22 mouse cellular contexts compared by ENCODE assay signal in the genomic region with DNA sequence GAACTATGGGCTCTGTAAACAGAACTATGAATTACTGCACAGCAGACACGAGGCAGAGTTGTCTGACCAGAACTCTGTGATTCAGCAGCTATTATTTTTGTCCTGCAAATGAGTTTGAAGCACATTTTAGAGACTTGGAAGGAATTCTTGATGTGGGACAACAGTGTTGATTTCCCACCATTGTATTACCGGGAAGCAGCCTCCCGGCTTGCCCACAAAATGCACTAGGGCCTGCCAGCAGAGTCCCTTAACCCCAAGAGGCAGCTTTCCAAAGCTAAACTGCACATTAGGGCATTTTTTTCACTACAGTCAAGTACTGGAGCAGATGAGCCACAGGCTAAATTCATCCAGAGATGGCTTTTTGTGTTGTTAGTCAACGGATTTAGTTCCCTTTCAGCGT.
DNase-seq lines count a peak whose midpoint lies in the region; ATAC-seq and TF ChIP-seq lines count a peak whose summit lies in the region.
"Had no signal": no experiment of that assay in that cellular context is flagged by ENCODE, and none has a peak within 500 bp of the region (broad histone marks: within the 10 kb centered on the region; RNA-seq: fewer than 3 reads in every experiment).

No protein-coding gene starts in this region.

- H3K4me1 ChIP-seq in kidney, postnatal 0 days (replicated peaks; ENCODE audit: insufficient read depth, low read length) = no peaks in the 10 kb centered on the region
- H3K4me1 ChIP-seq: embryonic facial prominence, embryonic 15.5 days; forebrain, embryonic 10.5 days; limb, embryonic 10.5 days; liver, embryonic 15.5 days; lung, embryonic 15.5 days; midbrain, embryonic 15.5 days; neural tube, embryonic 12.5 days had no signal

- H3K4me2 ChIP-seq in kidney, postnatal 0 days (ENCODE audit: low read length) = no peak overlapping the region
- H3K4me2 ChIP-seq: embryonic facial prominence, embryonic 15.5 days; liver, embryonic 15.5 days; lung, embryonic 15.5 days; midbrain, embryonic 15.5 days; neural tube, embryonic 12.5 days had no signal

- no peak for TF ChIP-seq CTCF in kidney, postnatal 0 days (IDR thresholded peaks at IDR 0.05; ENCODE audit: low read depth)

- no peak overlapping the region for H3K4me3 ChIP-seq in kidney, postnatal 0 days (replicated peaks; ENCODE audit: low read depth, low read length)
- H3K4me3 ChIP-seq: embryonic facial prominence, embryonic 15.5 days; forebrain, embryonic 10.5 days; limb, embryonic 10.5 days; liver, embryonic 15.5 days; lung, embryonic 15.5 days; midbrain, embryonic 15.5 days; neural tube, embryonic 12.5 days had no signal

- 67% methylated on average over 5 of the region's 5 CpGs for WGBS in kidney, postnatal 0 days

- no peaks in the 10 kb centered on the region for H3K27me3 ChIP-seq in kidney, postnatal 0 days (ENCODE audit: insufficient read depth, low read length)
- H3K27me3 ChIP-seq: embryonic facial prominence, embryonic 15.5 days; liver, embryonic 15.5 days; lung, embryonic 15.5 days; midbrain, embryonic 15.5 days; neural tube, embryonic 12.5 days had no signal

- no peak overlapping the region for H3K9ac ChIP-seq in kidney, postnatal 0 days (ENCODE audit: low read depth, low read length)
- H3K9ac ChIP-seq: embryonic facial prominence, embryonic 15.5 days; forebrain, postnatal 0 days; liver, embryonic 15.5 days; lung, embryonic 15.5 days; midbrain, embryonic 15.5 days; neural tube, embryonic 12.5 days had no signal

- H3K9me3 ChIP-seq in kidney, postnatal 0 days (replicated peaks; ENCODE audit: low read length) = no peaks in the 10 kb centered on the region
- H3K9me3 ChIP-seq: embryonic facial prominence, embryonic 15.5 days; forebrain, embryonic 10.5 days; limb, embryonic 10.5 days; liver, embryonic 15.5 days; lung, embryonic 15.5 days; midbrain, embryonic 15.5 days; neural tube, embryonic 12.5 days had no signal

- DNase-seq in adrenal gland, postnatal 14 days = peak; percentile 10
- DNase-seq in adrenal gland, postnatal 25 days = no peak
- DNase-seq in kidney, postnatal 0 days (ENCODE audit: low spot score) = peak; percentile 21
- no peak for DNase-seq in kidney, postnatal 36 days
- peak; percentile 61 for DNase-seq in gastrocnemius, postnatal 25 days
- DNase-seq in heart, postnatal 4 days = peak; percentile 7
- no peak for DNase-seq in yolk sac, embryonic 10.5 days (ENCODE audit: low spot score)
- no peak for DNase-seq in left cerebral cortex, postnatal 25 days (ENCODE audit: low spot score in 2 of 2)
- DNase-seq: cerebellum, adult 8-10 months; forebrain, postnatal 0 days; liver; lung, postnatal 4 days; right cerebral cortex, postnatal 14 days; spleen, adult 18-20 months had no signal

- no peaks in the 10 kb centered on the region for H3K36me3 ChIP-seq in kidney, postnatal 0 days (ENCODE audit: insufficient read depth, low read length)
- H3K36me3 ChIP-seq: embryonic facial prominence, embryonic 15.5 days; forebrain, embryonic 10.5 days; limb, embryonic 10.5 days; liver, embryonic 15.5 days; lung, embryonic 15.5 days; midbrain, embryonic 15.5 days; neural tube, embryonic 12.5 days had no signal

- ATAC-seq in kidney, postnatal 0 days (replicated peaks; ENCODE audit: low FRiP score, low read depth) = no peak
- ATAC-seq: forebrain, postnatal 0 days; intestine, postnatal 0 days; midbrain, embryonic 15.5 days had no signal

- H3K27ac ChIP-seq in kidney, postnatal 0 days = no peak overlapping the region
- H3K27ac ChIP-seq: embryonic facial prominence, embryonic 15.5 days; forebrain, embryonic 10.5 days; limb, embryonic 10.5 days; liver, embryonic 15.5 days; lung, embryonic 15.5 days; midbrain, embryonic 15.5 days; neural tube, embryonic 12.5 days had no signal

- intact Hi-C loops in left cerebral cortex, postnatal 25 days (cut with DNase I) = no loop called here

Comparison
In these comparisons a context has a peak if more than half of its experiments do, and no peak if none do; other contexts are left out.
1. DNase-seq: peak in adrenal gland, postnatal 14 days (single experiment), kidney, postnatal 0 days (single experiment), gastrocnemius, postnatal 25 days (single experiment) and heart, postnatal 4 days (single experiment); none in adrenal gland, postnatal 25 days (single experiment), kidney, postnatal 36 days (0 of 2), yolk sac, embryonic 10.5 days (single experiment) and left cerebral cortex, postnatal 25 days (0 of 2).